Mouse (Mus musculus) lung, postnatal 0 days (tissue): ENCODE results near the gene Tbrg1.

ENCODE experiments used
- CTCF ChIP-seq: IDR thresholded peaks from 2 replicates; pipeline ENCODE4 v1.5.1; 2016; ENCODE audit warnings: antibody characterized with exemption, mild to moderate bottlenecking
- EP300 ChIP-seq: IDR thresholded peaks from 2 replicates; pipeline ENCODE4 v1.6.1; 2016; ENCODE audit warnings: antibody characterized with exemption, mild to moderate bottlenecking, control low read depth

- no peak for TF ChIP-seq CTCF
- TF ChIP-seq EP300 = no peak
Observed at GRCm38 (mm10) chr9:37626103-37626567, 31.0 kb downstream of the Tbrg1 start.
